Mouse (Mus musculus): ENCODE results near the gene Atp2c1. TPM values are rescaled to one million over a fixed set of nuclear protein-coding genes. Genes with fewer than 3 reads are reported as not detected.
A peak's percentile ranks its signal among the peaks of the same experiment; 100 is the strongest.

The Atp2c1 gene
- total RNA-seq (2021): 10 to 100 TPM; 85.5 to 90.5 TPM
- polyA plus RNA-seq (2012; rRNA removed): 53.6 and 54.5 TPM in 2 replicates
- long read RNA-seq, full-length matches to known transcripts: 58 of 77 reads
- long read RNA-seq, partial matches to known transcripts: 7 of 77 reads
- long read RNA-seq, other reads (novel, unspliced or antisense): 12 of 77 reads

DNA sequence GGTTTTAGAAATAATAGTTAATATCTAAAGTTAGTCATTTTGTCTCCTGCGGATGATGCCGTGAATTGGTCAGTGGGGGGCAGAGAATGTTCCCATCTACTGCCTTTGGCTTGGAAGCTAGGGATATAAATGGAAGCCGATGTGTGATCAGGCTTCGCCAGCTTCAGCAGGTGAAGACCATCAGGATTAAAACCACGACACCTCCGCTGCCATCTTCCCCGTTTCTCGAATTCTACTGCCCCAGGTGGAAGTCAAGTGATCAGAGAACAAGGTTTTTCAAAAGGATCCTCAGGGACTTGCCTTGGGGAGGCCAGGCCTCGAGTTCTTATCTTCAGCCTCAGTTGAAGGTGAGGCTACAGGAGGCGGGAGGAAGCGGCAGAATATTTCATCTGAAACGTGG is at the start of gene Atp2c1:
Gene Atp2c1 (minus strand): TSS at position 101 of the 400 bp plus-strand sequence.
- no peak for DNase-seq

DNA sequence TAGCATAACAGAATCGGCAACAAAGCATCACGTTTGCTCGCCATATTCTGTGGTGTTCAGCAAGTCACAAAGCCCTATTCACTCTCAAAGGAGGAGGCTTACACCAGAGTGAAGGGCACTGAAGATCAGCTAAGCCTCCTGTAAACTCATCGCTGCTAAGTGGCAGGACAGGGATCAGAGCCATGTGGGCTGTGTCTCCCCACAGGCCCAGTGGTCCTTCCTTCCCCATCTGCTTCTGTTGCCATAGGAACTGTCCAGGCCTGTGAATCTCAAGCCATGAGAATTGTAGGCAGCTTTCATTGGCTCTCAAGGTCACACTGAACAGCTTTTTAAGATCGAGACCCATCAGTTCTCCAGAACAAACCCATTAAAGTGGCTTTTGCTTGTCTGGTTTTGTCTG is 30.3 kb upstream of the Atp2c1 start:
- DNase-seq: no peak

DNA sequence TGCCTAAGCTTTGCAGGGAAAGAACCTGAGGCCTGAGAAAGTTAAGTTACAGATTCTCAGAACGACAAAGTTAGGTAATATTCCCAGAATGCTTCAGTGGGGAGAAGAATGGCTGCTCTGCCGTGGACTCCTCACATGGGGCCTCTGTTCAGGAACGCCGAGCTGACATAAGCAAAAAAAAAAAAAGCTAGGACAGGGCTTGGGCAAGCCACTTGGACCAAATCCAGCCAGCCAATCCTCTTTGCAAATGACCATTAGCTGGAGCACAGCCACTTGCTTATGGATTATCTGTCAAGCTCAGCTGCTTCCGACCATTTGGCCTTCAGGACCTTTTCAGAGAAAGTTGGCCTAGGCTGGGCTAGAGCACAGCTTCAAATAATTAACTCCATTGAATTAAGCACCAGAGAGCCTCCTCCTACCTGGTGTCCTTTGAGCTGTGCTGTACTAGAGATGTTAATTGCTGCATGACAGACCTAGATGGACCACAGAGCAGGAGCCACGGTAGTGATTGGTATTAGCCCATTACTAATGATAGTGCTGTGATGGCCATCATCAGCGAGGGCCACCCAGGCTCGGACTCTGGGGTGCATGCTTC is 29.1 kb upstream of the Atp2c1 start:
- peak; percentile 16 for DNase-seq

DNA sequence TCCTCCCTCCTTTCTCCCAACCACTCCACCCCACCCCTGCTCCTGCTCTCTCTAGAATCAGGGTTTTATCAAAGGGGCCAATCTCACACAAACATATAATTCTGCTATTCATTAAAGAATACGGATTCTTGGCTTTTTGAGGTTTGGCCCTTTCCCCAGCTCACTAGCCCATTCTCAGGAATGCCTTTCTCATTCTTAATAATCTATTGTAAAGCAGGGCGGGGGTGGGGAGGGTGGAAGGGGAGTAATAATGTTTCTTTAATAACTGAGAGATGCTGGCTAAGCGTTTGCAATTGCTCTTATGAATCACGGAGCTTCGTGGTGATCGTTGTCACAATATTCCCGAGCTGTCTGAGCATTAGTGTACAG is 27.3 kb upstream of the Atp2c1 start:
- no peak for DNase-seq

DNA sequence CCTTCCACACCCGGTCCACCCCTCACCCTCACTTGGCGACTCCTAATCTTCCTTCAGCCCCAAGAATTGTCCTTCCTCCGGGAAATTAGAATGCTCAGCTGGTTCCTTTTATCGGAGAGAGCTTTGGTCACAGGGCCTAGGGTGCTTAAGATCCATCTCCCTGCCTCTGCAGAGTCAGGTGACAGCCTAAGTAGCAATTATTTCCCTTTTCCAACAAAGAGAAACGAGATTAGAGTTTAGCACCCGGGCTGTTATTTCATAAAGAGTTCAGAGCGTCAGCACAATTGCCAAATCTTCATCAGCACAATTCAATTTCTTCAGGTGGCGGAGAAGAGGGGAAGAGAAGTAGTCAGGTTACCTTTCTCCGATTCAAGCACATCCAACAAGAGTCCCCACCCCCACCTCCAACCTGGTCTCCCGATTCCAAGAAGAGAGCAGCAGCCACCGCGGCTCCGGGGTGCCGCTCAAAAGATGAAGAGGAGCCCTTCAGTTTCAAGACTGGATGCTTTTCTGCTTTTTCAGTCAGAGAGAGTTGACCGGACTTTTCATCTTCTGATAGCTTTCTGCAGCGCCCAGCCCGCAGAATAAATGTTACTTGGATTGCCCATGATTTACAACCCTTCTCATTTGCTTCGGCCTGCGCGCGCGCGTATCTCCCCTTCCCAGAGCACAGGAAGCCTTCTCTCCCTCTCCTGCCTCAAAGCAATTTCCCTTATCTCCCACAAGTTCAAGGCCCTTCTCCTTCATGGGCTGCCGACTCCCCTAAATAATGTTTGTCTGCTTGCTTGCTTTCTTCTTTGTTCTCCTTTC is 26.7 kb upstream of the Atp2c1 start:
- DNase-seq: peak; percentile 40

DNA sequence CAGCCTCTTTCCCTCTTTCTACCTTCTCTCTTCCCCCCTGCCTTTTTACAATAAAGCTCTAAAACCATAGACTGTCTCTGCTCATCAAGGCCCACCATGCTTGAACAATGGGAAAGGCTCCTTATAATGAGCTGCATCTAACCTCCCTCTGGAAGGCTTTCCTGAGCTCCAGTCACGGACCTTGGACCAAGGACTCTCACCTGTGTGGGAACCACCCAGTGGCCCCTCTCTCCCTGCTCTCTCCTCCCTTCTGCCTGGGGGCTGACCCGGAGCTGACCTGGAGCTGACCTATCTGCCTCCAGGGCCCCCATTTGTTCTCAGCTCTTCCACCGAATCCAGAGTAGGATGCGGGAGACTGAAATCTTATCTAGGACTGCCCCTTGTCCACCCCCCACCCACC is 24.3 kb upstream of the Atp2c1 start:
- no peak for DNase-seq

DNA sequence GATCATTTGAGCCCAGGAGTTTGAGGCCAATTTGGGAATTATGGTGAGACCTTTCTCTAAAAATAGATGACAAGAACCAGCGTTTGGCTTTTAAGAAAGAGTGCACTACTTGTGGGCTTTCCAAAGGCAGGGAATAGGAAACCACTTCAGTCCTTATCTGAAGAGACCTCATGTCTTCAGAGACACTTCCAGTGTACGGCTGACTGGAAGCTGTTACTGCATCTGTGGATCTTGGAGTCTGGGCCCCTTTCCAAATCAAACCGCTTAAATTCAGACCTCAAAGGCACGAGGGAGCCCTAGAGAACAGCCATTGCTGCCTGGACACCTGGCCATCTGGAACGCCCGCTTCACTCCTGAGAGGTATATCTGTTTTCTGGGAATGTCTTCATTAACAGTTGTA is 22.0 kb upstream of the Atp2c1 start:
- no peak for DNase-seq

DNA sequence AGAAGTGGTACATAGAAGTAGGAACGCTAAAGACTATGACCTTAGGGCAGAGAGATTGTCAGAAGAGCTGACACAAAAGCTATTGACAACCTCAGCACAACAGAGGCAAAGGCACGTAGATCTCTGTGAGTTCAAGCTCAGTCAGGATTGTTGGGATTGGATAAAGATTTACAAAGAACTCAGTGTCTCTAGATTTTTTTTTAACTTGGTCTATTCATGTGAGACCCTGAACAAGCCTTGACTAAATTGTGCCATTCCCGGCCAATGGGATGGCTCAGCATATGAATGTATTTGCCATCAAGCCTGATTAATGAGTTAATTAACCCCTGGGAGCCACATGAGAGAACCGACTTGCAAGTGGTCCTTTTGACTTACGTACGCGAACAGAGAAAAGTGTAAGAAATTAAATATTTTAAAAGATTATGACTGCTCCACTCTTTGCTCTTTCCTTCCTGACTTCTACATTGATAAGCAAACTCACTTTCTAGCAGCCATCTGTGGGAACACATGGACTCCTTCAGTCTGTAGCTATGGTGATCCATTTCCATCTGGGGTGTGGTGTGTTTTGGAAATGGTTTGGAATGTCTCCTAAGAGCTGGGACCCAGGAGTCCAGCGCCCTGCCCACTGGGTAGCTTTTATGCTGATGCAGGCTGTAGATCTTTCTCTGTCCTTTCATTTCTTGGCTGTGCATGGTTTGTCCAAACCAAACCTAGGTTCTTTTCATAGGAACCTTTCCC is 17.1 kb upstream of the Atp2c1 start:
- DNase-seq: no peak

DNA sequence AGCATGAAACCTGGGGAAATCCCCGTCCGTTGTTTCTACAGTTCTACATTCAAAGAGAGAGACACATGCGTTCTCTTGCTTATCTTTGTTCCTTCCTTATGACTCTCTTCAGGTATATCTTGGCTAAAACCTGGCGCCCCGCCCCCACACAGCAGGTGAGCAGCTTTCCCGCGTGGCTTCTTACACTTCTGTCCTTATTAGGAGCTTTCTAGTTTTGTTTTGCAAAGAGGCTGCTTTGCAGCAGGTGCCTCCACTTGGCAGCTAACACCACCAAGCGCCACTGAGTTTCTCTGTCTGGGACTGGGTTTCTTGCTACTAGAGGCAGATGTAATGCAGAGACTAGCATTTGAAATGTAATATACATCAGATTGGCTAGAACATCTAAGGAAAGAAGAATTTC is 10.4 kb upstream of the Atp2c1 start:
- DNase-seq: no peak

DNA sequence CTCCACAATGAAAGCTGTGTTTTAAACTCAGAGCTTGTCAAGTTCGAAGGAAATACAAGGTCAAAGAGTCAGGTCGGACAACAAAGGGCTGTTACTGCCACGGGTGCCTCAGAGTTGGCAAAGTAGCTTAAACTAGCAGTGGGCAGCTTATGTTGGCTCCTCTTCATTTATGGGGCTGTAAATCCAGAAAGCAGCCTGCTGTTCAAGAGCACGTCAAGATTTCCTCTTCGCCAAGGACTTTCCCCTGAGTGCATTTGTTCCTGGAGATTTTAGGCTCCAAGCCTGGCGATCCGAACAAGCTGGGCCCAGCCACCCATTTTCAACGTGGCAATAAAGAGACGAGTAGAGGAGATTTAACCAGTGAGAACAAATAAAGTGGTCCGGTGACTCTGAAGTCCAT is 9.8 kb upstream of the Atp2c1 start:
- DNase-seq: peak; percentile 17

DNA sequence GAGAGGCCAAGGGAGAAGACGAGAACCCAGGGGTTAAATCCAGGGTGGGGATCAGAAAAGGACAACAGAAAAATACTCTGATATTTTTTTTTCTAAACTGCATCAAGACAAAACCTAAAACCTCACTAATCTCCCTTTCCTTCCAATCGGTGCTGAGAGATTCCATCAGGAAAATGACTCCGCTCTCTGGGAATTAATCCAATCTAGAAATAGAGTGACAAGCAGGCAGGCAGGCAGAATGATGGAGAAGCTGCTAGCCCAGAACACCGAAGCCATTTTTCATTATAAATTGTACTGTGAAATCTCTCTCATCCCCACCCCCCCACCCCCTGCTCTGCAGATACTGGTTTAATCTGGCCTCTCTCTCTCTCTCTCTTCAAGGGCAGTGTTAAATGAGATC is 1.8 kb downstream of the Atp2c1 start:
- DNase-seq: no peak

DNA sequence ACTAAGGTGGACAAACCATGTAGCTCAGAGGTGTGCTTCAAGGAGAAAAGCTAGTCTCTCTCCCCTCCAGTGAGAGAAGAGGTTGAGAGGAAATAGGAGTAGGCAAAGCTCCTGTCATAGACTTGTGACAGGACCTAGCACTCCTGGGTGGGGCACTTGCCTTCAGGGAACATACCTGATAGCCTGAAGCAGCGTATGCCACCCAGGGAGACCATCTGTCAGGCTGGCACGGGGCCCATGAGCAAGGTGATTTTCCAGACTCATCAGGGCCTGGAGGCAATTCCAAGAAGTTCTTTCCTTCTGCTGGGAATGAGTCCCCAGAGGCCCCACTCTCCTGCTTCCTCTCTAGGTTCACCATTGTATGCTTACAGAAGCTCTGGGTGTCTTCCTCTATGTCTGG is 4.1 kb downstream of the Atp2c1 start:
- DNase-seq: no peak

DNA sequence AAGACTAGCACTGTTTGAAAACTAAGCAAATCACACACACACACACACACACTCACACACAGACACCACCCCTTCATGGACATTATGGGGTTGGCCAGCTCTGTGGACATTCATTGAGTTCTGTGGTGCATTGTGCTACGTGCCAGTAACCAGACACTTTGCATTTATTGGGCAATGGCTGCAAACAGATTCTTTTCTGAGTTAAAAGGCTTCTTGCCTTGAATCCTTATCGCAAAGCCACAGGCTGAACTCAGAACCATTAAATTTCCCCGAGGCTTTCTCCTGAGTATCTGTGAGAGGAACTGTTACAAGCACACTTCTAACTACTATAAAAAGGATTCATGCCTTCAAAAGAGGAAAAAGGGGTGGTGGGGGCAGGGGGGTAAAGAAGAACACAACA is 5.1 kb downstream of the Atp2c1 start:
- peak; percentile 24 for DNase-seq

DNA sequence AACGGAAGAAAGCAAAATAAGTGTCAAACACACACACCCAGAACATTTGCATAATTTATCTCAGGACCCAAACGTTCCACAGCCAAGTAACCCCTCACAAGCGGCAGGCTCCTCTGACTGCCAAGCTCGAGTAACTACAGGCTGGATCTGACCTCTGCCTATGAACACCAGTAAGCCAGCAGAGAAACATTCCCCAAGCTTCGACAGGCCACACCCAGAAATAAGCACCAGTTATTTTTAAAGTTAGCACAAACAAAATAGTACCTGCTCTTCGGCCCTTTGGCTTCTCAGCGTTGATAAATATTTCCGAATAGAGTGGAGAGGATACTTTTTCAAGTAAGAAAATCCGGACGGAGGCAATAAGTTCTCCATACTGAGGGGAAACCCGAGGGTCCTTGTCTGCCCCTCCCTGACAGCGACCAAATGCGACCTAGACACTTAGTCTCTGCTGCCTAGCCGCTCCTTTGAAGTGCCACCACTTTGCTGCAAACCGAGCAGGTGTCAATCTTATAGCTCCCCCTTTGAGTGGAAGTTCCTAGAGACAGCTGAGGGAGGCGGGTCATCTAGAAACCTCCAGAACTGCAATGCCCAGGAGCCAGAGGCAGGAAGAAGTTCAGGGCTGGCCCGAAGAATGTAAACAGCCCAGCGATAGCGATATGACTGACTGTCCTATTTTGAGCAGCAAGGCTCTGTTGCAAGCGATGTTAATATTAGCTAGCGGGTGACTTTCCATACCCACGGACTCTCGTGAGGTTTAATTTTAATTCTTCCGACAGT is 6.2 kb downstream of the Atp2c1 start:
- DNase-seq: peak; percentile 53

DNA sequence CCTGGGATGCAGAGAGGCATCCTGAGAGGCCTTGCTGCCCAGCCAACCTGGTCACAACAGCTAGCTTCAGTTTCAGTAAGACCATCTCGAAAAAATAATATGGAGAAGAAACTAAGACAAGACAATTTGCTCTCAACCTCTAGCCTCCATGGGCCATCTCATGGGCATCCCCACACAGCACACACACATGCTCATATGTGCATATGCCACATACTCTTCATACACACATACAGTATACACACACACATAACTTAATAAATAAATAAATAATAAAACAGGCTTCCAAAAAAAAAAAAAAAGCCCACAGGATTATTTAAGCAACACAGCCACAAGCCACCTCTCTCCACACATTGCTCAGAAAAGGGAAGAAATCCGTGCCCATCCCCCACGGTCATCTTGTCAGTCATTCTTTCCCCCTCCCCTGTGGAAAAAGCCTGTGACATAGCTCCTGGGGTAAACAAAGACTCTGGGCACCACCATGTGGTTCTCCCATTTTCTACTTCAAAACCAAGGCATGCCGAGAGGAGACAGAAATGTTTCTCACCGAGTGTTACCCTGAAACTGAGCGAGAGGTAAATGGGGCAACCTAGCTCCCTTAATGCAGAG is 7.7 kb downstream of the Atp2c1 start:
- no peak for DNase-seq

DNA sequence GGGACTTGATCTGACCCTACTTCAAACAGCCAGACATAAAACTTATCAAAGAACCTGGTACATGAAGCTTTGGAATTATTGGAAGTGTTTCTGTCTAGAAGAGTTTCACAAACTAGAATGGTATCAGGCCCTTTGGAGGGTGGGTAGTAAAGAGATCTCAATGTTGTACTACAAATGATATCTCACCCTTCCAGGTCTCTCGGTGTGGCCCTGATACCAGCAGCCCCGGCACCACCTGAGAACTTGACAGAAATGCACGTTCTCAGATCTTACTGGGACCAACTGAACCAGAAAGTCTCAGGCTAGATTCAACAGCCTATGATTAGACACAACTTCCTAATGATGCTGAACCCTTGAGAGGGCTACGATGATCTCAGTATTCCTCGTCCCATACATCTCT is 23.4 kb downstream of the Atp2c1 start:
- DNase-seq: no peak

DNA sequence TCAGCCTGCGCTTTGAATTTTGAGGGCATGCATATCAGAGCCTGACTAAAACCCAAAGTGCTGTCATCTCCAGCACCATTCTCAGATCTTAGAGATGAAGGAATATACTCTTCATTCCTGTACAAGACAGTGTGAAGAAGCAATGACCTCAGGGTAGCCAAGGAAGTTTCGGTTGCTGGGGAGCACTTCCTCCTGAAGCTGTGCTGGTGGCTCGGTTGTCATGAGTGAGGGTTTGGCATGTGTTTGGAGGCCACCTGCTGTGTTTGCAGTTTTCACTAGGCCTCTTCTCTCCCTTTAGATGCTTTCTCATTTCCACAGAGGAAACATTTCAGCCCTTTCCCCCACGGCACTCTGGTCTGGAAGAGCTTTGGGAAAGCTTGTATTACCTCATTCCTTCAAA is 24.7 kb downstream of the Atp2c1 start:
- no peak for DNase-seq

DNA sequence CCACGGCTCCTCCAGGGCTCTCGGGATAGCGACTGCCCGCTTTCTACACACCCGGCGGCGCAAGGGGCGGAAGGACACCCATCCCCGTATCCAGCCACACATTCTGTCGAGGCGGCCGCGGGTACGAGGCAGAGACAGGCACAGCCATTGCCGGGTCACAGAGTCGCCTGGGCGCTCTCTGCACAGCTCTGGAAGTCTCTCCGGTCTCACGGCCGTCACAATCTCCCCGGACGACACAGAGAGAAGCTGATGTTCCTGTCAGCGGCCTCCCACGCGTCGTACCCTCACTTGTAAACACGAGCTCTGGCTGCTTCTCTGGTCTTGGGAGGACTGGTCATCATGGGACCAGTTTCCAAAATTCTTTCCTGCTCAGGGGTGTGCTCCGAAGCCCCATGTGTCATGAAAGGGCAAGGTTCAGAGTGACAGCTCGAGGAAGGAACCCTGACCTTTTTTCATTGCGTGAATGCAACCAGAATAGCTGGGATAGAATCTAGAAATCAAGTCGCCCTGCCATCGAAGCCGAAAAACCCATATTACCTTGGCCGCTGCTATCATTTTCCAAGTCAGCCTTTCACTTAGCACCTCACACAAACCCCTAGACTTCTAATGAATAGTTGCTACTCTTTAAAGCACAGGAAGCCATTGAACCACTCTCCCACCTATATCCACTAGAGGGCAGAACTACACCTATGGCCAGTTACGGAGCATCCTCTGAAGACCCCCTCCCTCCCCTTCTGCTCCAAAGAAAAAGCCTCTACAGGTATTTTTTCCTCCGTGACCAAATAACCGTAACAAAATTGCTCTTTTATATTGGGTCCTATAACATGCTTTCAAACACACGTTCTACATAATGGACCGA is 31.6 kb downstream of the Atp2c1 start:
- peak; percentile 42 for DNase-seq

DNA sequence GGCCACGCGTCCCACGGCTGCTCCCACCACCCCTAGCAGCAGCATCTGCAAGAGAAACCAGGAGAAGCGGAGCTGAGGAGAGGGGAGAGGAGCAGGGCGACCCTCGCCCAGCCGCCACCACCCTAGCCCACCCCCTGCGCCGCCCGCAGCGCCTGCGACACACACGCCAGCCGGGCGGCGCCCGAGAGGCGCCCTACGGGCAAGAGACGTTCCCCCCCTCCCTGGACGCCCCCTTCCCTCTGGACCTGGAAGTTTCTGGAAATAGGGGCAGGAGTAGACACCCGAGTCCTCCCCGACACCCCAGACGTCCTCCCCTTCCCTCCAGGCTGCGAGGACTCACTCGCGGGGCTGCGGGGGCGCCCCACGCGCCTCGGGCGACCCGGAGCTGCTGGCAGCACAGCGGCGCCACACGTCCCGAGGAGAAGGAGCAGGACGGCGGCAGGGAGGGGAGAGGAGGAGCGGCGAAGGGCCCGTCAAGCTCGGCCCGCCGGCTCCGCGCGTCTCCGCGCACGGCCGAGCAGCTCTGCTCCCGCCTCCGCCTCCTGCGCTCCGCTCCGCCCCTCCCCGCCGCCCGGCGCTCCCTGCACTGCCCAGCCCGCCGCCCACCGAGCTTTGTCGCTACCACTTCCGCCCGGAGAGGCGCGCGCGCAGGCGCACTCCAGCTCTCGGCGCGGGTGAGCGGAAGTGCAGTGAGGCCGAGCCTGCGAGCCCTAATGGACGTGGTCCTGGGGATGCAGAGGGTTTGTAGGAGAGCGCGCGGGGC is 32.4 kb downstream of the Atp2c1 start:
- DNase-seq: peak; percentile 99

DNA sequence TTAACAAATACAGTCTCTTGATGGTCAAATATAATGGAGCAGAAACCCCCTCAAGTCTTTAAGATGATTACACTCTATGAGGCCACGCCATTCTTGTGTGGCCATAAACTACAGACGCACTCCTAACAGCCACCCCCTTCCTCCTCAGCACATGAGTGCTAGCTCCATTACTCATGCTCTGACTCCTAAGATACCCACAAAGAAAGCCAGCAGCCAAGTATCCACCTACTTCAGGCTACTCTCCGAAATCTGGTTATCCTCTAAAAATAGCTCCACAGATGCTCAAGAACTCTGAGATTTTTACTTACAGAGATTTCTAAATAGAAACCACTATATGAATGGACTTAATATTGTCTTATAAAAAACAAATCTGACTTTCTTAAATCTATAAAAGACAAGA is 34.4 kb downstream of the Atp2c1 start:
- DNase-seq: no peak
